Mouse (Mus musculus) forebrain, embryonic 10.5 days (tissue): ENCODE data around the gene Top2a. TPM values are rescaled to one million over a fixed set of nuclear protein-coding genes. Genes with fewer than 3 reads are reported as not detected.

Experiments used
- DNase-seq: peaks from one replicate; pipeline ENCODE4 v3.0.0-alpha.2; 2017; ENCODE audit warnings: low spot score; ENCODE audit errors: extremely low spot score
- H3K27ac ChIP-seq: fragments of 300-500 bp; sonication (generic); 2 replicates; pipeline ENCODE4 v1.5.1; 2016; ENCODE audit warnings: mild to moderate bottlenecking
- H3K27me3 ChIP-seq: fragments of 300-500 bp; sonication (generic); 2 replicates; pipeline ENCODE4 v1.6.1; 2016; ENCODE audit warnings: mild to moderate bottlenecking; ENCODE audit not compliant: poor library complexity, severe bottlenecking
- H3K36me3 ChIP-seq: fragments of 300-500 bp; sonication (generic); replicated peaks from 2 replicates; pipeline ENCODE4 v1.6.1; 2016; ENCODE audit warnings: mild to moderate bottlenecking, moderate library complexity
- H3K4me1 ChIP-seq: fragments of 300-500 bp; sonication (generic); 2 replicates; pipeline ENCODE4 v1.6.1; 2016
- H3K4me3 ChIP-seq: fragments of 300-500 bp; sonication (generic); 2 replicates; pipeline ENCODE4 v1.5.1; 2016; ENCODE audit warnings: mild to moderate bottlenecking, moderate library complexity
- H3K9me3 ChIP-seq: fragments of 300-500 bp; sonication (generic); 2 replicates; pipeline ENCODE4 v1.6.1; 2016; ENCODE audit warnings: mild to moderate bottlenecking, moderate library complexity
- WGBS: fragments of 180-500 bp; shearing (Covaris S2); methylation state at CpG from one replicate; pipeline ENCODE4 v1.1.7; 2016; 5-methylcytosine and 5-hydroxymethylcytosine counted together
- polyA plus RNA-seq: library from polyadenylated mRNA; unstranded; fragments of >200 nt; fragmentation: Nextera tagmentation; extraction: Ambion mirVana; gene quantifications from 2 replicates; pipeline ENCODE4 v1.2.1, GENCODE M21; 2016

The Top2a gene
- polyA plus RNA-seq, 1 experiment from 2014 or later: 366 TPM

- H3K27ac ChIP-seq: no peak overlapping the region
- H3K36me3 ChIP-seq: peaks cover 58% of the 10 kb centered on the region
- no peak for DNase-seq
- H3K9me3 ChIP-seq: no peaks in the 10 kb centered on the region
- H3K27me3 ChIP-seq: peaks cover 17% of the 10 kb centered on the region
- peaks cover 24% of the 10 kb centered on the region for H3K4me1 ChIP-seq
- WGBS: 85% methylated on average over 6 of the region's 6 CpGs
- H3K4me3 ChIP-seq: no peak overlapping the region
Observed at GRCm38 (mm10) chr11:98974213-98974612, 49.8 kb downstream of the Top2a start.

GRCm38 (mm10) chr11:98973584-98973983 is 50.4 kb downstream of the Top2a start:
- peaks cover 31% of the 10 kb centered on the region for H3K4me1 ChIP-seq
- peaks cover 13% of the 10 kb centered on the region for H3K27me3 ChIP-seq
- no peak for DNase-seq
- H3K9me3 ChIP-seq: no peaks in the 10 kb centered on the region
- WGBS: 93% methylated on average over 14 of the region's 14 CpGs
- H3K36me3 ChIP-seq: peaks cover 58% of the 10 kb centered on the region
- no peak overlapping the region for H3K4me3 ChIP-seq
- no peak overlapping the region for H3K27ac ChIP-seq

- Histone ChIP-seq H3K36me3 (peaks cover 64% of the 10 kb centered on the region), H3K27ac (no peak overlapping the region), H3K4me3 (no peak overlapping the region), H3K27me3 (peaks cover 15% of the 10 kb centered on the region), H3K9me3 (no peaks in the 10 kb centered on the region), H3K4me1 (peaks cover 38% of the 10 kb centered on the region)
- DNase-seq: no peak
- WGBS: 93% methylated on average over 9 of the region's 9 CpGs
Observed at GRCm38 (mm10) chr11:98972801-98973360, 51.1 kb downstream of the Top2a start.

GRCm38 (mm10) chr11:98972215-98972614 is 51.8 kb downstream of the Top2a start:
- Histone ChIP-seq H3K4me1 (peaks cover 44% of the 10 kb centered on the region), H3K27ac (no peak overlapping the region), H3K9me3 (no peaks in the 10 kb centered on the region), H3K36me3 (peaks cover 68% of the 10 kb centered on the region), H3K27me3 (peaks cover 15% of the 10 kb centered on the region), H3K4me3 (no peak overlapping the region)
- WGBS: 52% methylated on average over 9 of the region's 9 CpGs
- peak; percentile 77 for DNase-seq

GRCm38 (mm10) chr11:98971316-98972031 is 52.5 kb downstream of the Top2a start:
- peaks cover 23% of the 10 kb centered on the region for H3K27me3 ChIP-seq
- no peaks in the 10 kb centered on the region for H3K9me3 ChIP-seq
- 91% methylated on average over 23 of the region's 23 CpGs for WGBS
- no peak overlapping the region for H3K4me3 ChIP-seq
- H3K36me3 ChIP-seq: peaks cover 76% of the 10 kb centered on the region
- H3K27ac ChIP-seq: peak overlapping the region; percentile 84
- peaks cover 52% of the 10 kb centered on the region for H3K4me1 ChIP-seq
- no peak for DNase-seq

GRCm38 (mm10) chr11:98970191-98970925 is 53.6 kb downstream of the Top2a start:
- H3K27ac ChIP-seq: peak overlapping the region; percentile 84
- no peaks in the 10 kb centered on the region for H3K9me3 ChIP-seq
- peak overlapping the region; percentile 41; the same call in 1 of the 2 replicates for H3K4me3 ChIP-seq
- no peak for DNase-seq
- peaks cover 24% of the 10 kb centered on the region for H3K27me3 ChIP-seq
- 83% methylated on average over 29 of the region's 29 CpGs for WGBS
- H3K36me3 ChIP-seq: peaks cover 76% of the 10 kb centered on the region
- H3K4me1 ChIP-seq: peaks cover 63% of the 10 kb centered on the region

- peaks cover 29% of the 10 kb centered on the region for H3K27me3 ChIP-seq
- DNase-seq: peak; percentile 45
- WGBS: 20% methylated on average over 16 of the region's 17 CpGs
- no peaks in the 10 kb centered on the region for H3K9me3 ChIP-seq
- H3K4me3 ChIP-seq: peak overlapping the region; percentile 41
- peak overlapping the region; percentile 84 for H3K27ac ChIP-seq
- peaks cover 69% of the 10 kb centered on the region for H3K36me3 ChIP-seq
- H3K4me1 ChIP-seq: peaks cover 71% of the 10 kb centered on the region
Observed at GRCm38 (mm10) chr11:98969496-98969927, 54.5 kb downstream of the Top2a start.

- Histone ChIP-seq H3K9me3 (no peaks in the 10 kb centered on the region), H3K36me3 (peaks cover 63% of the 10 kb centered on the region), H3K4me3 (peak overlapping the region; percentile 41), H3K27ac (peak overlapping the region; percentile 84), H3K4me1 (peaks cover 77% of the 10 kb centered on the region), H3K27me3 (peaks cover 34% of the 10 kb centered on the region)
- DNase-seq: peak; percentile 73
- 8% methylated on average over 20 of the region's 20 CpGs for WGBS
Observed at GRCm38 (mm10) chr11:98968716-98969495, 55.1 kb downstream of the Top2a start.

GRCm38 (mm10) chr11:98968079-98968478 is 55.9 kb downstream of the Top2a start:
- Histone ChIP-seq H3K27me3 (peaks cover 42% of the 10 kb centered on the region), H3K36me3 (peaks cover 55% of the 10 kb centered on the region), H3K4me1 (peaks cover 86% of the 10 kb centered on the region), H3K4me3 (peak overlapping the region; percentile 41; the same call in 1 of the 2 replicates), H3K27ac (peak overlapping the region; percentile 84), H3K9me3 (no peaks in the 10 kb centered on the region)
- no peak for DNase-seq
- WGBS: 86% methylated on average over 16 of the region's 16 CpGs

GRCm38 (mm10) chr11:98966499-98967141 is 57.4 kb downstream of the Top2a start:
- WGBS: 44% methylated on average over 9 of the region's 9 CpGs
- DNase-seq: no peak
- peaks cover 100% of the 10 kb centered on the region for H3K4me1 ChIP-seq
- H3K4me3 ChIP-seq: peak overlapping the region; percentile 80
- peak overlapping the region; percentile 84 for H3K27ac ChIP-seq
- H3K9me3 ChIP-seq: no peaks in the 10 kb centered on the region
- peaks cover 40% of the 10 kb centered on the region for H3K36me3 ChIP-seq
- H3K27me3 ChIP-seq: peaks cover 57% of the 10 kb centered on the region

- peaks cover 29% of the 10 kb centered on the region for H3K36me3 ChIP-seq
- H3K27ac ChIP-seq: peak overlapping the region; percentile 84
- H3K9me3 ChIP-seq: no peaks in the 10 kb centered on the region
- 4% methylated on average over 11 of the region's 11 CpGs for WGBS
- H3K4me1 ChIP-seq: peaks cover 100% of the 10 kb centered on the region
- peaks cover 63% of the 10 kb centered on the region for H3K27me3 ChIP-seq
- H3K4me3 ChIP-seq: peak overlapping the region; percentile 80
- no peak for DNase-seq
Observed at GRCm38 (mm10) chr11:98965416-98966077, 58.4 kb downstream of the Top2a start.
